Mouse (Mus musculus): Measurements from ENCODE around the gene Pla2g4d. TPM values are rescaled to one million over a fixed set of nuclear protein-coding genes. Genes with fewer than 3 reads are reported as not detected.

The Pla2g4d gene
- polyA plus RNA-seq, 2 experiments, result 0.05 to 0.08 TPM

DNA sequence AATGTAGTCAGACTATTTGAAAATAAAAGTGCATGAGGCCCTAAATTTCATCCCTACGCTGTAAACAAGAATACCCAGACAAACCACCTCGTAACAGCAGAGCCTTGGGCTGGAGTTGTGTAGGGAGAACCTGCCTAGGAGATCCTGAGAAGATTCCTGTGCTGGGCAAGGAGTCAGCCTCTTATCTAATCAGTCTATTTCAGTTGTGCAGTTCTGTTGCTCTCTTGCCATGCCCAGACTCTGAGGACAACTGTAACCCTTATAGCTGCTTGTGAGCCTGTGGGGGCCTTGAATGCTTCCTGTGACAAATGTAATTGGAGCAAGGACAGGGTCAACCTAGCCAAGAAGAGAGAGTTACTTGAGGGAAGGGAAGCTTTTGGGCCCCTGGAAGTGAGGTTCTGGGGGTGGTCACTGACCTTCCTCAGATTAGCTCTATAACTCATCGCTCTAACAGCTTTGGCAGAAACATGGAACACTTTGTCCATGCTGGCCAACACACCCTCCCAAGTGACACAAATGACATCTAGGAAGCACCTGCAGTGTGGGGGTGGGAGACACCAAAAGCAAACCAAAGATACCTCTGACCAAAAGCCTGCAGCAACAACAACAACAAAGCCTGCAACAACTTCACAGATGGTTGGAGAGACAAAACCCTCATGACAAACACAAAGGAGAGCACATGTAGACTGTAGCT lies 52.9 kb downstream of the Pla2g4d start:
- Histone ChIP-seq H3K4me1 (ENCODE audit: control insufficient read depth, insufficient read depth, low read length) (no peaks in the 10 kb centered on the region), H3K4me2 (replicated peaks; ENCODE audit: low read depth, low read length, severe bottlenecking) (no peak overlapping the region), H3K27ac (replicated peaks; ENCODE audit: low read depth, low read length) (no peak overlapping the region), H3K9me3 (ENCODE audit: control insufficient read depth, low read length) (no peaks in the 10 kb centered on the region), H3K9ac (ENCODE audit: low read depth, low read length, severe bottlenecking) (no peak overlapping the region), H3K4me3 (replicated peaks; ENCODE audit: low read length) (no peak overlapping the region), H3K36me3 (ENCODE audit: control insufficient read depth, insufficient read depth, low read length) (no peaks in the 10 kb centered on the region), H3K27me3 (ENCODE audit: control insufficient read depth, insufficient read depth, low read length) (no peaks in the 10 kb centered on the region)
- ATAC-seq (ENCODE audit: low FRiP score, low read depth) (no peak), DNase-seq (ENCODE audit: low spot score) (no peak)
- TF ChIP-seq POLR2A (IDR thresholded peaks at IDR 0.05; ENCODE audit: borderline replicate concordance, extremely low read depth, insufficient read depth, insufficient read length), result no peak
- 60% methylated on average over 3 of the region's 3 CpGs for WGBS

DNA sequence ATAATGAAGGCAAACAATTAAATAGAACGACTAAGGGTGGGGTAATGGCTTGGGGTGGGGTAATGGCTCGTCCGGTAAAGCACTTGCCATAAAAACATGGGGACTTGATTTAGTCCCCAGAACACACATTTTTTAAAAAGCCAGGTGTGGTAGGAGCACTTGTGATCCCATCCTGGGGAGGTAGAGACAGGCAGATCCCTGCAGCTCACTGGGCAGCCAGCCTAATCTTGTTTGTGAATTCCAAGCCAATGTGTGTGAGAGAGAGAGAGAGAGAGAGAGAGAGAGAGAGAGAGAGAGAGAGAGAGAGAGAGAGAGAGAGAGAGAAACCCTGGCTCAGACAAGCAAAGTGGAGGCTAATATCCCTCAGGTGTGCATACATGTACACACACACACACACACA lies 53.6 kb downstream of the Pla2g4d start:
- Histone ChIP-seq H3K9me3 (ENCODE audit: control insufficient read depth, low read length) (no peaks in the 10 kb centered on the region), H3K4me2 (replicated peaks; ENCODE audit: low read depth, low read length, severe bottlenecking) (no peak overlapping the region), H3K36me3 (ENCODE audit: control insufficient read depth, insufficient read depth, low read length) (no peaks in the 10 kb centered on the region), H3K27me3 (ENCODE audit: control insufficient read depth, insufficient read depth, low read length) (no peaks in the 10 kb centered on the region), H3K4me1 (ENCODE audit: control insufficient read depth, insufficient read depth, low read length) (no peaks in the 10 kb centered on the region), H3K27ac (replicated peaks; ENCODE audit: low read depth, low read length) (no peak overlapping the region), H3K4me3 (replicated peaks; ENCODE audit: low read length) (no peak overlapping the region), H3K9ac (ENCODE audit: low read depth, low read length, severe bottlenecking) (no peak overlapping the region)
- ATAC-seq (ENCODE audit: low FRiP score, low read depth), result no peak
- WGBS, result 39% methylated on average over 3 of the region's 3 CpGs
- TF ChIP-seq POLR2A (IDR thresholded peaks at IDR 0.05; ENCODE audit: borderline replicate concordance, extremely low read depth, insufficient read depth, insufficient read length), result no peak
- DNase-seq (ENCODE audit: low spot score), result no peak

DNA sequence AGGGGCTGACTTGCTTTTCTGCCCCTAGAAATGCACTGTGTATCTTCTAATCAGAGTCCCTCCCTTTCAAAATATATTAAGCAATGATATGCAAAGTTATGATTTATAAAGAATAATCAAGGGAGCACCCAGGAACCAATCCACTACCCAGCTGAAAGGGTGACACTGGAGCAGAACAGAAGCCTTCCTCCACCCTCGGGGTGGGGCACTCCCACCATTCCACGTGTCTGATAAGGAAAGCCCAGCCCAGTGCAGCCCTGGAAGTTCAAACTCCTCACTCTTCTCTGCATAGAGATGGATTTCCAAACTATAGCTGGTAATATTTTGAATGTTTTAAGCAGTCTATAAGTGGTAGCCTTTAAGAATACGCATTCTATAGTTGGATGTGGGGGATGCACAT lies 57.4 kb downstream of the Pla2g4d start:
- TF ChIP-seq POLR2A (IDR thresholded peaks at IDR 0.05; ENCODE audit: borderline replicate concordance, extremely low read depth, insufficient read depth, insufficient read length), result no peak
- ATAC-seq (ENCODE audit: low FRiP score, low read depth) (no peak), DNase-seq (ENCODE audit: low spot score) (no peak)
- WGBS, result 66% methylated on average over 3 of the region's 3 CpGs
- Histone ChIP-seq H3K4me3 (replicated peaks; ENCODE audit: low read length) (no peak overlapping the region), H3K27ac (replicated peaks; ENCODE audit: low read depth, low read length) (no peak overlapping the region), H3K9ac (ENCODE audit: low read depth, low read length, severe bottlenecking) (no peak overlapping the region), H3K36me3 (ENCODE audit: control insufficient read depth, insufficient read depth, low read length) (no peaks in the 10 kb centered on the region), H3K4me2 (replicated peaks; ENCODE audit: low read depth, low read length, severe bottlenecking) (no peak overlapping the region), H3K4me1 (ENCODE audit: control insufficient read depth, insufficient read depth, low read length) (no peaks in the 10 kb centered on the region), H3K27me3 (ENCODE audit: control insufficient read depth, insufficient read depth, low read length) (no peaks in the 10 kb centered on the region), H3K9me3 (ENCODE audit: control insufficient read depth, low read length) (no peaks in the 10 kb centered on the region)

Other genes starting within 250 kb of the Pla2g4d start
- 18.3 and 19.7 TPM in 2 replicates for gene Ehd4, start 134.6 kb downstream of the Pla2g4d start, polyA plus RNA-seq (2012; rRNA removed)
- 37.1 and 51.0 TPM in 2 replicates for gene Ehd4, start 134.6 kb downstream of the Pla2g4d start, polyA plus RNA-seq (2014; fragmentation: Nextera tagmentation; extraction: Ambion mirVana)
- 1.0 and 1.2 TPM in 2 replicates for gene Pla2g4e, start 43.9 kb downstream of the Pla2g4d start, polyA plus RNA-seq (2012; rRNA removed)
- gene Pla2g4e, start 43.9 kb downstream of the Pla2g4d start, polyA plus RNA-seq (2014; fragmentation: Nextera tagmentation; extraction: Ambion mirVana), result 0.54 and 2.1 TPM in 2 replicates
- gene Pla2g4f, start 25.0 kb upstream of the Pla2g4d start, polyA plus RNA-seq (2012; rRNA removed), result 3.0 and 3.6 TPM in 2 replicates
- 2.8 and 5.5 TPM in 2 replicates for gene Pla2g4f, start 25.0 kb upstream of the Pla2g4d start, polyA plus RNA-seq (2014; fragmentation: Nextera tagmentation; extraction: Ambion mirVana)
- gene Vps39, start 63.9 kb upstream of the Pla2g4d start, polyA plus RNA-seq (2012; rRNA removed), result 36.1 and 48.1 TPM in 2 replicates
- 26.1 and 29.3 TPM in 2 replicates for gene Vps39, start 63.9 kb upstream of the Pla2g4d start, polyA plus RNA-seq (2014; fragmentation: Nextera tagmentation; extraction: Ambion mirVana)
- gene Ganc, start 114.7 kb upstream of the Pla2g4d start, polyA plus RNA-seq (2012; rRNA removed), result 7.8 and 9.4 TPM in 2 replicates
- 6.8 and 8.1 TPM in 2 replicates for gene Ganc, start 114.7 kb upstream of the Pla2g4d start, polyA plus RNA-seq (2014; fragmentation: Nextera tagmentation; extraction: Ambion mirVana)
- gene Tmem87a, start 114.9 kb upstream of the Pla2g4d start, polyA plus RNA-seq (2012; rRNA removed), result 23.2 and 26.3 TPM in 2 replicates
- 11.3 and 12.6 TPM in 2 replicates for gene Tmem87a, start 114.9 kb upstream of the Pla2g4d start, polyA plus RNA-seq (2014; fragmentation: Nextera tagmentation; extraction: Ambion mirVana)
- gene Capn3, start 166.8 kb upstream of the Pla2g4d start, polyA plus RNA-seq (2012; rRNA removed), result 6.0 and 6.4 TPM in 2 replicates
- gene Capn3, start 166.8 kb upstream of the Pla2g4d start, polyA plus RNA-seq (2014; fragmentation: Nextera tagmentation; extraction: Ambion mirVana), result 2.9 and 4.2 TPM in 2 replicates

Data from limb, embryonic 14.5 days (tissue).